Mouse (Mus musculus) heart, adult 2 months (tissue): Measurements from ENCODE around the gene Mllt11.

Experiments
- CTCF ChIP-seq: fragments of 200-600 bp; IDR thresholded peaks from 2 replicates; pipeline ENCODE4 v1.8.1; 2022; ENCODE audit warnings: antibody characterized with exemption, mild to moderate bottlenecking, moderate library complexity
- POLR2A ChIP-seq: fragments of 200-500 bp; IDR thresholded peaks from 2 replicates; pipeline ENCODE4 v1.6.1; 2011; ENCODE audit warnings: mild to moderate bottlenecking, low read depth, low read length, control low read depth; ENCODE audit not compliant: insufficient read depth

- TF ChIP-seq POLR2A (no peak), CTCF (no peak)
These were observed 38.9 kb upstream of the Mllt11 start for GRCm38 (mm10) chr3:95270766-95271364.
